In the genomic region with DNA sequence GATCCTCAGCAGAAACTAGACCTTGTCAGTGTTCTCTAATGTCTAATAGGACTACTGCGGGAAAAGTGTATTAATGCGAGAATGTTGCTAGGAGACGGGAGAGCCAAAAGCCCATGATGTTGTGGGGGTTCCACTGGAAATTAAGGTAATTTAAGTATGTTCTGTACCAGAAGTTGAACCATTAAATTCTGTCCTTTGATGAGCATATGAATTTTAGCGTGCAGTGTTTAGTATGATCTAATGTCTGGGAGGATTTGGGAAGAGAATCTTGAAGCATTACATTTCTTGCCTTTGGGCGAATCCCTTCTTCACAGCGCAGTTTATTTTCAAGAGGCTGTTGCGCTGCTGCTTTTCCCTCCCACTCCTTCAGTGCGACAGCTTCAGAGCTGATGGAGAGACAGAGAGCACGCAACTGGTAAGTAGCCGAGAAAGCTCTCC, we compare ENCODE assay signal across 8 mouse cellular contexts.
A peak's percentile ranks its signal among the peaks of the same experiment; 100 is the strongest.
DNase-seq lines count a peak whose midpoint lies in the region; ATAC-seq and TF ChIP-seq lines count a peak whose summit lies in the region.

No protein-coding gene starts in this region.

- peak overlapping the region; percentile 90 for H3K4me3 ChIP-seq in cerebellum, adult 2 months (replicated peaks; ENCODE audit: insufficient read depth, low read depth, low read length)
- H3K4me3 ChIP-seq in embryonic facial prominence, embryonic 13.5 days = peak overlapping the region; percentile 33
- H3K4me3 ChIP-seq in midbrain, embryonic 12.5 days = peak overlapping the region; percentile 31
- H3K4me3 ChIP-seq in stomach, postnatal 0 days (ENCODE audit: low read depth, low read length) = peak overlapping the region; percentile 1; the same call in 1 of the 2 replicates
- no peak overlapping the region for H3K4me3 ChIP-seq in lung, adult 2 months (replicated peaks; ENCODE audit: extremely low read depth, low read depth, low read length)

- peaks cover 4% of the 10 kb centered on the region; the same call in 1 of the 2 replicates for H3K4me1 ChIP-seq in cerebellum, adult 2 months (ENCODE audit: control insufficient read depth, insufficient read depth, low read length)
- H3K4me1 ChIP-seq in embryonic facial prominence, embryonic 13.5 days = no peaks in the 10 kb centered on the region
- no peaks in the 10 kb centered on the region for H3K4me1 ChIP-seq in midbrain, embryonic 12.5 days
- H3K4me1 ChIP-seq in stomach, postnatal 0 days (replicated peaks; ENCODE audit: control insufficient read depth, insufficient read depth) = no peaks in the 10 kb centered on the region
- no peaks in the 10 kb centered on the region for H3K4me1 ChIP-seq in lung, adult 2 months (ENCODE audit: control insufficient read depth, insufficient read depth, low read length)

- TF ChIP-seq EP300 in stomach, postnatal 0 days (optimal IDR thresholded peaks at IDR 0.05) = no peak

- no peak for TF ChIP-seq CTCF in cerebellum, adult 2 months (IDR thresholded peaks at IDR 0.05; ENCODE audit: borderline replicate concordance, insufficient read depth, low read depth, low read length)
- no peak for TF ChIP-seq CTCF in stomach, postnatal 0 days (IDR thresholded peaks at IDR 0.05; ENCODE audit: low read depth)
- no peak for TF ChIP-seq CTCF in lung, adult 2 months (IDR thresholded peaks at IDR 0.05; ENCODE audit: insufficient read depth, low read length)

- no peaks in the 10 kb centered on the region for H3K9me3 ChIP-seq in embryonic facial prominence, embryonic 13.5 days
- H3K9me3 ChIP-seq in midbrain, embryonic 12.5 days = no peaks in the 10 kb centered on the region
- H3K9me3 ChIP-seq in stomach, postnatal 0 days (ENCODE audit: control insufficient read depth, low read length) = no peaks in the 10 kb centered on the region

- ATAC-seq in embryonic facial prominence, embryonic 13.5 days (ENCODE audit: insufficient number of reproducible peaks, insufficient read depth, low FRiP score, low TSS enrichment, low read depth) = no peak
- ATAC-seq in midbrain, embryonic 12.5 days (ENCODE audit: low FRiP score, low read depth) = peak; percentile 78
- ATAC-seq in stomach, postnatal 0 days (ENCODE audit: low FRiP score, low TSS enrichment) = no peak

- no peaks in the 10 kb centered on the region for H3K36me3 ChIP-seq in embryonic facial prominence, embryonic 13.5 days
- H3K36me3 ChIP-seq in midbrain, embryonic 12.5 days = no peaks in the 10 kb centered on the region
- no peaks in the 10 kb centered on the region for H3K36me3 ChIP-seq in stomach, postnatal 0 days (ENCODE audit: control insufficient read depth, insufficient read depth, low read length)

- WGBS in cerebellum, adult 2 months = 6% methylated on average over 10 of the region's 10 CpGs
- 30% methylated on average over 10 of the region's 10 CpGs for WGBS in embryonic facial prominence, embryonic 13.5 days
- 20% methylated on average over 10 of the region's 10 CpGs for WGBS in midbrain, embryonic 12.5 days
- 24% methylated on average over 10 of the region's 10 CpGs for WGBS in stomach, postnatal 0 days
- WGBS in lung, adult 2 months = 43% methylated on average over 10 of the region's 10 CpGs

- peak; percentile 85; the same call in 1 of the 2 replicates for TF ChIP-seq POLR2A in cerebellum, adult 2 months (IDR thresholded peaks at IDR 0.05; ENCODE audit: borderline replicate concordance, insufficient read depth, low read length)
- no peak for TF ChIP-seq POLR2A in lung, adult 2 months (IDR thresholded peaks at IDR 0.05; ENCODE audit: borderline replicate concordance, extremely low read depth, low read depth, low read length)

- H3K27me3 ChIP-seq in cerebellum, adult 2 months (ENCODE audit: control insufficient read depth, insufficient read depth, low read length) = no peaks in the 10 kb centered on the region
- no peaks in the 10 kb centered on the region for H3K27me3 ChIP-seq in embryonic facial prominence, embryonic 13.5 days
- no peaks in the 10 kb centered on the region for H3K27me3 ChIP-seq in midbrain, embryonic 12.5 days
- no peaks in the 10 kb centered on the region for H3K27me3 ChIP-seq in stomach, postnatal 0 days (ENCODE audit: control insufficient read depth, insufficient read depth, low read length)

- no peak overlapping the region for H3K9ac ChIP-seq in embryonic facial prominence, embryonic 13.5 days
- H3K9ac ChIP-seq in midbrain, embryonic 12.5 days (replicated peaks) = no peak overlapping the region
- no peak overlapping the region for H3K9ac ChIP-seq in stomach, postnatal 0 days (ENCODE audit: low read length)

- H3K27ac ChIP-seq in cerebellum, adult 2 months (ENCODE audit: insufficient read depth, low read length) = no peak overlapping the region
- no peak overlapping the region for H3K27ac ChIP-seq in embryonic facial prominence, embryonic 13.5 days
- no peak overlapping the region for H3K27ac ChIP-seq in midbrain, embryonic 12.5 days (replicated peaks)
- no peak overlapping the region for H3K27ac ChIP-seq in stomach, postnatal 0 days (replicated peaks)

- H3K4me2 ChIP-seq in embryonic facial prominence, embryonic 13.5 days = peak overlapping the region; percentile 48
- H3K4me2 ChIP-seq in midbrain, embryonic 12.5 days (replicated peaks) = peak overlapping the region; percentile 43
- H3K4me2 ChIP-seq in stomach, postnatal 0 days (replicated peaks; ENCODE audit: low read depth) = 0 out of 2 replicates have a peak overlapping the region, but pooled peaks have one; percentile 5

- DNase-seq in cerebellum, adult 2 months = peak; percentile 53 to 70
- DNase-seq in layer of hippocampus, adult 18-20 months (ENCODE audit: low spot score in 2 of 2) = peak; percentile 47 to 57
- DNase-seq in stomach, postnatal 0 days (ENCODE audit: low spot score) = no peak
- no peak for DNase-seq in adrenal gland, adult 2 months
- DNase-seq in lung, adult 2 months = no peak
- no peak for DNase-seq in ovary, postnatal 10 days (ENCODE audit: low spot score)

Comparison
In these comparisons a context has a peak if more than half of its experiments do, and no peak if none do; other contexts are left out.
1. DNase-seq: peak in cerebellum, adult 2 months (2 of 2) and layer of hippocampus, adult 18-20 months (2 of 2); none in stomach, postnatal 0 days (single experiment), adrenal gland, adult 2 months (single experiment), lung, adult 2 months (single experiment) and ovary, postnatal 10 days (single experiment).
2. Peak in every context shown above with its lines, with median percentiles within 50 percentile points of each other: H3K4me2 ChIP-seq.